Mouse (Mus musculus) activated CD4-positive, CD25-positive, alpha-beta regulatory T cell, adult 4 months (primary cell): ENCODE measurements around the gene Sptb. TPM values are rescaled to one million over a fixed set of nuclear protein-coding genes. Genes with fewer than 3 reads are reported as not detected.

Source experiments
- ATAC-seq: one replicate; pipeline ENCODE4 v1.8.0; 2017
- polyA plus RNA-seq, 2 experiments: library from polyadenylated mRNA; unstranded; fragments of 100-300 nt; shearing (Covaris generic); gene quantifications; one replicate each; pipeline ENCODE4 v1.2.1; 2017

Sptb gene
- polyA plus RNA-seq, 2 experiments from 2014 or later = 0.28 to 0.37 TPM

DNA sequence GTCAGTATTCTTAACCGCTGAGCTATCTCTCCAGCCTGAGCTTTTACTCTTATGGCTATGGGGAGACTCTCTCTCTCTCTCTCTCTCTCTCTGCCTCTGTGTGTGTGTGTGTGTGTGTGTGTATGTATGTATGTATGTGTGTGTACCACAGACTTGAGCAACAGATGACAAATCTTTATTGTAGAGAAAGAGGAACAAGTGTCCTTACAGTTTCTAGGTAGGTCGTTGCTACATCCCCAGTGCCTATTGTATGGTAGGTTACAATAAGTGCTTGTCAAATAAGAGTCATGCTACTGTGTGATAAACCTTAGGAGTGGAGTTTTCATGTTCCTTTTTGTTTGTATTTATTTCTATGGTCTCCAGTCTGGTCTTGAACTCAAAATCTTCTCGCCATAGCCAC lies 170.2 kb downstream of the Sptb start:
- ATAC-seq = no peak

DNA sequence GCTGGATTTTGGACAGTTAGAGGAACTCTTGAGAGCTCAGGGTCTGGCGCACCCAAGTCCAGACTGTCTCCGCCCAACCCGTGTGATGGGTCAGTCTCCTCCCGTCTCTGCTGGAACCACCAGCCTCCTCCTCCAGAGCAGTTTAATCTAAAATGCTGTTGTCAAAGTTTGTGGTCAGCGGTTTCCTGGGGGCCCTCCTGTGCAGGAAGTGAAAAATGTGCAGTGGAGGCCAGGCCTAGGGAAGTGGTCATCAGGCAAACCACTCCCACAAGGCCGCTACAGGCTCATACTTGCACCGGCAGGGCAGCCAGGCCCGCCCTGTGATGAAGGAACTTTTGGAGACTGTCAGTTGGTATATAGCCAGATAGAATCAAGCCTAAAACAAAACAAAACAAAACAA lies 172.9 kb downstream of the Sptb start:
- ATAC-seq = peak; percentile 81

DNA sequence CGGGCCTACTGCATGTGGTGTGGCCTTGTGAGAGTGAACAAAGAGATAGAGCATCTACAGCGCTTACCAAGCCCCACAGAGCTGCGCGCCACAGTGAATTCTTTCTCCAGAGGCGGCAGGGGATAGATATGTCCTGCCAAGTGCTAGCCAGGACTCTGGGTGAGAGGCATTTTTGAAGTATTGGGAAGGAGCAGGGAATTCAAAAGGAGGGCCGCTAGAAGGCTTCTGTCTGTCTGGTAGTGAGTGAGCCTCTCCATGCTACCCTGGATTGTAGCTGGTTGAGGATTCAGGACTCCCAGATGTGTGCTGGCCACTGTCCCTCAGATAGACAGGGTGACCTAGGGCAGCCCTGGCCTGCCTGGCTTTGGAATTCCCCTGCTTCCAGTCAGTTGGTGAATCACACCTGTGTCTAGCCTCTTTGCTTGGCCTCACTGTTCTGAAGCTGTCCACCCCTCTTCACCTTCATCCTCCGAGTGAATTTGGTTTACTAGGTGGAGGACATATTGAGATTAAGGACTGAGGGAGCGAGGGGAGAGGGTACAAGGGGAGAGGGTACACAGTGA lies 173.7 kb downstream of the Sptb start:
- no peak for ATAC-seq

DNA sequence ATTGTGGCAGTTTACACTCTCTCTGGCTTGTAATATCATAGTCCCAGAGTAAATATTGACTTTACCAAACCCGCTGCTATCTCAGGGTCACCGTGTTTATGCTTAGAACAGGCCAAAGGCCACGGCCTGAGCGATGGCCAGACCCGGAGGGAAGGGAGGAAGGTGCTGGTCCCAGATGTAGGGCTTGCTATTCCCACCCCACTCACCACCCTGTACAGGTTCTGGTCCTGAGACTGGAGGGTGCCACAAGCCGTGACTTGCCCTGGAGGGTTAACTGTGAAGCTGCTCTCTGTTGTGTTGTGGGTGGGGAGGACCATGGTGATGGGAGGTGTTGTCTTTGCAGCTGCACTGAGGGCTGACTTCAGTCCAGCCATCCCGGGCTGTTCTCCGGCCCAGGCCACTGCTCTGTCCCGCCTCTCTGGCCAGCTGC lies 174.9 kb downstream of the Sptb start:
- ATAC-seq = no peak

DNA sequence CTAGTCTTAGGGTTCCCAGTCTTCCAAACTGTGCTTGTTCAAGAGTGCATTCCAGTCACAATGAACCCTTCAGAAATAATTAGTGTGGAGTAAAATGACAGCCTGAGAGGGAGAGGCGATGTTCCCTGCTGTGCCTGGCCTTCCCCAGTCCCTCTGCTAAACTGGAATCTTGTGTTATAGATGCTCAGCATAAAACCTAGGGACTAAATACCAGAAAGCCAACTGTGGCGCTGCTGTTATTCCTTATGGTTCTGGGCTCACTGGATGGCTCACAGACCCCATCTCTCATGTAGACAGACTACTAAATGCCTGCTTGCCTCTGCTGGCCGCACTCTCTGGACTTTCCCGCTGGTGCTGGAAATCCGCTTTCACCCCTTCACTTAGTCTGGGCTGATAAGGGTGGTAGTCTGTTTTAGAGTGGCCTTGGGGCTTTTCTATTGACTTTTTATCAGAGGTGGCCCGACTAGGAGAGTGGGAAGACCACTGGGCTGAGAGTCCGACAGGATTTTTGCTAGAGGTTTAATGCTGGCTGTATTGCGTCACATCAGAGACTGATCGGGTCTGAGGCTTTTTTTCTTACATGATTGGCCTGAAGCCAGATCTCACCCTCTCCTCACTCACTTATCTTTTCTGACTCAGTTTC lies 175.6 kb downstream of the Sptb start:
- ATAC-seq = no peak

DNA sequence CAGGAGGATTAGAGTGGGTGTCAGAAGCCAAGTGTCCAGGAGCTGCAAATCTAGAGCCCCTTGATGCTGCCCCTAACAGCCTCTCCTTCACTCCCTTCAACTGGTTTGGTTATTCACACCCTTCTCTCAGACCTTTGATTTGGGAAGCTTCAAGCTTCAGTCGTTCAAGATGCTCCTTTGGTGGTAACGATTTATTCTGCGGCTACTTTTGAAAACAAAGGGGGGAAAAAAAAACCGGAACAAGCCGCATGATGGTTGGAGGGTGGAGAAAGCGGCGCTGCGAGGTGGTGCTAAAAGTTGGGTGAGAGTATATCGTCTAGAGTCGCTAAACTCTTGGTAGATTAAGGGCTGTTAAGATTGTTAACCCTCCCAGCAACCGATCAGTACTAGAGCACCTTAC lies 176.1 kb downstream of the Sptb start:
- no peak for ATAC-seq

DNA sequence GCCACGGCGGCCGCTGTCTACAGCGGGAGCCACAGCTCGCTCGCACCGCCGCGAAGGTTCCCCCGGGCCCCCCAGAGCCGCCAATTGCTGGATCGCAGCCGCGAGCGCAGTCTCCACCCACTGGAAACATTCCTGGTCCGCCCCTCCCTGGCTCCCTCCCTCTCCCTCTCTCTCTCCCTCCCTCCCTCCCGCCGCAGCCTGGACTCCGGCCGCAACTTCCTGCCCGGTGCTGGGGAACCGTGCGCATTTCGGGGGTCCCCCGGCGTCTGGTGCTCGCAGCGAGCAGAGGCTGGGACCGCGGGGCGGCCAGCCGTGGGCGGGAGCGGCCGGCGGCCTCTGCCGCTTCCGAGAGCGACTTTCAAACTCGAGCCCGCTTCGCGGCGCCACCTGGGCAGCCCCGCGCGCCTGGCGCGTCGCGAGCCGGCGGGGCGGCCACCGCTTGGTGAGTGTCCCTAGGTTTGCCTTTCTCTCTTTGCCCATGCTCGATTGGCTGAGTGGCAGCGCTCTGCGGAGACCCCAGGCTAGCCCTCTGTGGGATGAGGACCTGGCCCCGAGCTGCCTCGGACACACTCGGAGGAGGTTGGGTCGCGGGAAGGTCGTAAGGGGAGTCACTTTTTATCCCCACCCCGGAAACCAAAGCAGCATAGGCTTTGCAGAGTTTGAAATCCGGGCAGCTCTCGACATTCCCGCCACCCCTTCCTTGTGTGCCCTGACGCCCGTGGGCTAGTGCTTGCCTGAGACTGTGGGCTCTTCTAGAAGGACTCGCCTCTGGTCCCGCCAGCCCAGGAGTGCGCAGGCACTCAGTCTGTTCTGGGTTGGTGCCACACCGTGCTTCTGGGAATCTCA lies 176.7 kb downstream of the Sptb start:
- peak; percentile 30 for ATAC-seq

DNA sequence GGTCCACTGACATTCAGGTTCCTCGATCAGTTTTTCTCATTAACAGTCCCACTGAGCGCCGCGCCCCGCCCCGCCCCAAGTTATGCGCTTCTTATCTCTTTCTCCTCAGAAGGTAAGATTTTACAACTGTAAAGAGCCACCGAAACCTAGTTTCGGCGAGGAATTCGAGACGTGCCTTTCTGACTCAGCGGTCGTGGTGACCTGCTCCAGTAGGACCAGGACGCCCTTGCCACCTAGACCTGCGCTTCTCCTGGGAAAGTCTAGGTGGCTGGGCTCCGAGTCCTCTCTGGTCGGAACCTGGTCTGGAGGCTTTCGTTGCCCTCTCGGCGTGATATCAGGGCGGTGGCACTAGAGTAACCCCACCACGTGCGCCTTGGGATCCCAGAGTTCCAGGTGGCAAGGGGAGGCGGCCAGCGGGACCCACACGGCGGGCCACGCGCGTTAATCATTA lies 177.4 kb downstream of the Sptb start:
- no peak for ATAC-seq

DNA sequence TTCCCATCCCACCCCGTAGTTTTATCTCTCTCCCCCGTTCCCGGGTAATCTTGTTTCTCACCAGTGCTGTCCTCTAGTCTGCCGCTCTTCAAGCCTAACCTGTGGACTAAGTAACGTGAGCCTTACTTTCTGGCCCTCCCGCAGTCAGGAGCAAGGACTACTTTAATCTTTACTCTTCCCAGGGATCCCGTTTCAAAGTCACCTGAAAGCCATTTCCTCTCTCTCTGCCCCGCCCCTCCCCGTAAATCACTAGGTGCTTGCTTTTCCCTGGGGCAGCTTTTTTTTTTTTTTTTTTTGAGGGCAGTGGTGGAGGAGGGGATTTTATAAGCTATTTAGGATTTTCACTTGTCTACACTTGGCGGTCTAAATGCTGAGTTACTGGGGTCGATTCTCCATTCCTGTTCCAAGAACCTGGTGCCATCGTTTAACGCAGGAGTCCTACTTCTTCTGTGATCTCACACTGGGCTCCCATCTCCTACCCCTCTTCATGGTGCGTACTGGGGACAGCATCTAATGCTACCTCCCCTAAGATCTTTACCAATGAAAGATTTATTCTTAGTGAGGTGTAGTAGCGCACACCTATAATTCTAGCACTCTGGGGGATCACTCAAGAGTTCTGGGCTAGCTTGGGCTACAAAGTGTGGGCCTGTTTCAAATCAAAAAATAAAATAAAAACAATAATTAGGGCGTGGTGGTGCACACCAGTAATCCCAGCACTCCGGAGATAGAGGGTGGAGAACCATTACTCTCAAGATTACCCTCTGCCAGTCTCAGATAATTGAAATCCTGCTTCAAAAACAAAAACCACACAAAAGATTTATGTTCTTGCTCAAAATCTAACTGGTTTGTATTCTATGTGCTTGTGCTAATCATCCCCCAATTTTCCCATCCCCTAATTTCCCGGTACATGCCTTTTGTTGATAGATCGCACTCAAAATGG lies 178.1 kb downstream of the Sptb start:
- ATAC-seq = no peak

DNA sequence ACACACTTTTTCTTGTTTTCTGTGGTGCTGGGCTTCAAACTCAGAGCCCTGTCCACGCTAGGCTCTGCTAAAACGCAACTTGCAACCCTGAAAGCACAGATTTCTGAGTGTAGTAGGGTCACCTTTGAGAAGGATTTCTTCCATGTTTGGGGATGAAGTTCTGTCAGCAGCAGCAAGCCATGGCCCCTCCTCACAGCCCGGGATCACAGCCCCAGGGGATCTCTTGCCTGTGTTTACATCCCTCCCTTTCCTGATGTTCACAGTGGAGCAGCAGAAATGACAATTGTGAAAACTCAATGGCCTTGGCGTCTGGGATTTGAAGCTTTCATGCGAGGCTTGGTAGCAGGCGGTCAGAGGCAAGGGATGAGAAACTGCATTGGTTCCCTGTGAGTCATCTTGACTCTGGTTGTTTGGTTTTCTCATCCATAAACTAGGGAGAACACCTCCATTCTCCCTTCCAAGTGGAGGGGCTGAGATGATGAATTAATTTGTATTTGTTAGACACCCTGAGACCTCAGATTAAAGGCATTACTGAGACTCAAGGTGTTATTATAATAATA lies 179.7 kb downstream of the Sptb start, which contains the start of gene Plekhg3:
Gene Plekhg3 (plus strand): TSS at position 312 of the 560 bp plus-strand sequence.
- no peak for ATAC-seq

Other genes with a start within 250 kb of the Sptb start
- gene Plekhg3, start 179.7 kb downstream of the Sptb start, polyA plus RNA-seq = 1 to 10 TPM; 2.5 to 3.7 TPM
- 100 to 1,000 TPM; 149 to 159 TPM for gene Churc1, start 55.0 kb upstream of the Sptb start, polyA plus RNA-seq
- 10 to 100 TPM; 16.5 to 22.9 TPM for gene Fntb, start 55.0 kb upstream of the Sptb start, polyA plus RNA-seq
- not detected for gene Gpx2, start 85.0 kb upstream of the Sptb start, polyA plus RNA-seq
- not detected for gene Rab15, start 112.4 kb upstream of the Sptb start, polyA plus RNA-seq